Mouse (Mus musculus): ENCODE results near the gene Gm20503.

DNA sequence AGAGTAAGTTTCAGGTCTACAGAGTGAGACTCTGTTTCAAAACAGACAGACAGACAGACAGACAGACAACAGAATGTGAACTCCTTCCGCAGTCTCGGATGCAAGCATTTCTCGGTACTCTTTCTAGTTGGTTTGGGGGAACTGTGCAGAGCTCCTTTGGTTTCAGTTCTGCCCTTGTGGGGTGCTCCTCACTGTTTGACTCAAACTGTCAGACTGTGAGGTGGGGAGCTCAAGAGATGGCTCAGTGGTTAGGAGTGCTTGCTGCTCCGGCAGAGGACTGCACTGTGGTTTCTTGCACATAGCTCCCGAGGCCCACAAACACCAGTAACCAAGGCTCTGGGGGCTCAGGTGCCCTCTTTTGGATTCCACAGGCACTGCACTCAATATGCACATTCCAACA is 40.1 kb downstream of the Gm20503 start:
- TF ChIP-seq CTCF (conservative IDR thresholded peaks at IDR 0.05; ENCODE audit: low read length), result no peak
- no peak for TF ChIP-seq NANOG (IDR thresholded peaks at IDR 0.05; ENCODE audit: borderline replicate concordance, low read length)

Data from E14TG2a.4 (cell line).